Mouse (Mus musculus) ES-E14 (cell line): ENCODE measurements around the gene Lamp1.

Experiments
- HCFC1 ChIP-seq: IDR thresholded peaks from 2 replicates; pipeline ENCODE4 v1.6.1; 2012; ENCODE audit warnings: low read length, inconsistent platforms, borderline replicate concordance; ENCODE audit not compliant: insufficient read depth
- MAFK ChIP-seq: IDR thresholded peaks from 2 replicates; pipeline ENCODE4 v1.6.1; 2014; ENCODE audit warnings: mild to moderate bottlenecking, low read depth, low read length, inconsistent platforms; ENCODE audit not compliant: insufficient read depth
- ZC3H11A ChIP-seq: IDR thresholded peaks from 2 replicates; pipeline ENCODE4 v1.6.1; 2012; ENCODE audit warnings: low read depth, mild to moderate bottlenecking, inconsistent platforms, low read length, borderline replicate concordance
- ZNF384 ChIP-seq: IDR thresholded peaks from 2 replicates; pipeline ENCODE4 v1.6.1; 2012; ENCODE audit warnings: low read depth, low read length, inconsistent platforms

GRCm38 (mm10) chr8:13159377-13159881 is 468 bp downstream of the Lamp1 start:
- TF ChIP-seq ZNF384, result no peak
- TF ChIP-seq MAFK, result no peak
- TF ChIP-seq HCFC1, result no peak
- TF ChIP-seq ZC3H11A, result no peak
